Mouse (Mus musculus) heart, embryonic 16.5 days (tissue): ENCODE results near the gene Ppp1r3g. TPM values are rescaled to one million over a fixed set of nuclear protein-coding genes. Genes with fewer than 3 reads are reported as not detected.
"Not testable (repeated sequence)": the region's sequence is repeated elsewhere in the genome, so short reads cannot be mapped to it uniquely, and the experiment has no call there.

ENCODE experiments used
- ATAC-seq: fragments of 200-750 bp; cut with Nextera tagmentation; replicated peaks from 2 replicates; pipeline ENCODE4 v1.8.0; 2017; ENCODE audit warnings: moderate number of reproducible peaks; ENCODE audit not compliant: insufficient read depth, low FRiP score; ENCODE audit errors: extremely low read depth
- H3K27ac ChIP-seq: fragments of 300-500 bp; sonication (generic); 2 replicates; pipeline ENCODE4 v1.5.1; 2014; ENCODE audit warnings: mild to moderate bottlenecking, low read length, control low read depth, moderate library complexity
- H3K27me3 ChIP-seq: fragments of 300-500 bp; sonication (generic); 2 replicates; pipeline ENCODE4 v1.6.1; 2014; ENCODE audit warnings: low read length, mixed read lengths; ENCODE audit not compliant: control insufficient read depth, insufficient read depth
- H3K36me3 ChIP-seq: fragments of 300-500 bp; sonication (generic); 2 replicates; pipeline ENCODE4 v1.6.1; 2014; ENCODE audit not compliant: control insufficient read depth, insufficient read depth
- H3K4me1 ChIP-seq: fragments of 300-500 bp; sonication (generic); 2 replicates; pipeline ENCODE4 v1.6.1; 2014; ENCODE audit warnings: low read length, mixed read lengths; ENCODE audit not compliant: control insufficient read depth, insufficient read depth
- H3K4me2 ChIP-seq: fragments of 300-500 bp; sonication (generic); 2 replicates; pipeline ENCODE4 v1.6.1; 2014; ENCODE audit warnings: low read depth, mild to moderate bottlenecking, control low read depth, low read length
- H3K4me3 ChIP-seq: fragments of 300-500 bp; sonication (generic); 2 replicates; pipeline ENCODE4 v1.5.1; 2014; ENCODE audit warnings: mild to moderate bottlenecking, control low read depth, low read length
- H3K9ac ChIP-seq: fragments of 300-500 bp; sonication (generic); 2 replicates; pipeline ENCODE4 v1.6.1; 2014; ENCODE audit warnings: low read length, control low read depth
- H3K9me3 ChIP-seq: fragments of 300-500 bp; sonication (generic); replicated peaks from 2 replicates; pipeline ENCODE4 v1.6.1; 2016; ENCODE audit warnings: low read length; ENCODE audit not compliant: control insufficient read depth
- WGBS: fragments of 180-500 bp; shearing (Covaris S2); extraction: QIAGEN DNeasy Blood & Tissue Kit; methylation state at CpG from one replicate; pipeline ENCODE4 v1.1.7; 2014; 5-methylcytosine and 5-hydroxymethylcytosine counted together
- polyA plus RNA-seq: library from polyadenylated mRNA; unstranded; fragments of >200 nt; fragmentation: Nextera tagmentation; extraction: Ambion mirVana; gene quantifications from 2 replicates; pipeline ENCODE4 v1.2.1, GENCODE M21; 2015

Gene Ppp1r3g
- polyA plus RNA-seq, 1 experiment from 2014 or later, result 4.6 TPM

- Histone ChIP-seq H3K27ac (no peak overlapping the region), H3K9me3 (no peaks in the 10 kb centered on the region), H3K4me2 (no peak overlapping the region), H3K4me3 (no peak overlapping the region), H3K27me3 (no peaks in the 10 kb centered on the region), H3K4me1 (no peaks in the 10 kb centered on the region), H3K9ac (no peak overlapping the region), H3K36me3 (peaks cover 18% of the 10 kb centered on the region)
- ATAC-seq, result no peak
- 90% methylated on average over 4 of the region's 4 CpGs for WGBS
These were observed 21.8 kb downstream of the Ppp1r3g start for GRCm38 (mm10) chr13:35980471-35980870.

- 59% methylated on average over 6 of the region's 6 CpGs for WGBS
- H3K27ac ChIP-seq, result no peak overlapping the region
- H3K4me3 ChIP-seq, result no peak overlapping the region
- no peaks in the 10 kb centered on the region for H3K27me3 ChIP-seq
- 0 out of 2 replicates have a peak, but pooled peaks have one; percentile 58 for ATAC-seq
- no peak overlapping the region for H3K4me2 ChIP-seq
- H3K9me3 ChIP-seq, result no peaks in the 10 kb centered on the region
- no peaks in the 10 kb centered on the region for H3K4me1 ChIP-seq
- H3K9ac ChIP-seq, result no peak overlapping the region
- H3K36me3 ChIP-seq, result peaks cover 13% of the 10 kb centered on the region
These were observed 24.3 kb downstream of the Ppp1r3g start for GRCm38 (mm10) chr13:35982985-35983384.

- H3K27ac ChIP-seq, result peak overlapping the region; percentile 69
- 35% methylated on average over 3 of the region's 3 CpGs for WGBS
- H3K4me3 ChIP-seq, result no peak overlapping the region
These were observed 30.7 kb downstream of the Ppp1r3g start for GRCm38 (mm10) chr13:35989329-35989728.

GRCm38 (mm10) chr13:35991185-35991584, 32.5 kb downstream of the Ppp1r3g start:
- WGBS, result 93% methylated on average over 16 of the region's 21 CpGs
- H3K4me3 ChIP-seq, ATAC-seq, H3K4me2 ChIP-seq, H3K9ac ChIP-seq, H3K36me3 ChIP-seq, H3K27ac ChIP-seq, H3K27me3 ChIP-seq, H3K9me3 ChIP-seq: not testable (repeated sequence)
- peaks cover 44% of the 10 kb centered on the region for H3K4me1 ChIP-seq

More at GRCm38 (mm10) chr13:35989329-35989728, 30.7 kb downstream of the Ppp1r3g start:
- no peaks in the 10 kb centered on the region for H3K27me3 ChIP-seq
- H3K9ac ChIP-seq, result no peak overlapping the region
- H3K4me2 ChIP-seq, result no peak overlapping the region
- H3K36me3 ChIP-seq, result no peaks in the 10 kb centered on the region
- peak; percentile 71 for ATAC-seq
- no peaks in the 10 kb centered on the region for H3K9me3 ChIP-seq
- H3K4me1 ChIP-seq, result peaks cover 25% of the 10 kb centered on the region

- ATAC-seq, result peak; percentile 77
- WGBS, result 21% methylated on average over 8 of the region's 8 CpGs
- Histone ChIP-seq H3K36me3 (no peaks in the 10 kb centered on the region), H3K4me1 (peaks cover 57% of the 10 kb centered on the region), H3K27ac (peak overlapping the region; percentile 84), H3K4me2 (no peak overlapping the region), H3K27me3 (no peaks in the 10 kb centered on the region), H3K4me3 (no peak overlapping the region), H3K9me3 (no peaks in the 10 kb centered on the region), H3K9ac (no peak overlapping the region)
These were observed 35.4 kb downstream of the Ppp1r3g start for GRCm38 (mm10) chr13:35994067-35994466.

GRCm38 (mm10) chr13:35995231-35995630, 36.6 kb downstream of the Ppp1r3g start:
- Histone ChIP-seq H3K27me3 (no peaks in the 10 kb centered on the region), H3K9me3 (no peaks in the 10 kb centered on the region), H3K4me1 (peaks cover 48% of the 10 kb centered on the region), H3K27ac (peak overlapping the region; percentile 84), H3K4me2 (no peak overlapping the region), H3K9ac (no peak overlapping the region), H3K36me3 (no peaks in the 10 kb centered on the region), H3K4me3 (no peak overlapping the region)
- ATAC-seq, result no peak
- WGBS, result 85% methylated on average over 3 of the region's 3 CpGs

GRCm38 (mm10) chr13:35995696-35996426, 37.2 kb downstream of the Ppp1r3g start:
- Histone ChIP-seq H3K4me1 (peaks cover 48% of the 10 kb centered on the region), H3K36me3 (no peaks in the 10 kb centered on the region), H3K27ac (peak overlapping the region; percentile 84), H3K4me3 (no peak overlapping the region), H3K4me2 (no peak overlapping the region), H3K9me3 (no peaks in the 10 kb centered on the region), H3K27me3 (no peaks in the 10 kb centered on the region), H3K9ac (0 out of 2 replicates have a peak overlapping the region, but pooled peaks have one; percentile 28)
- 0 out of 2 replicates have a peak, but pooled peaks have one; percentile 10 for ATAC-seq
- WGBS, result 36% methylated on average over 2 of the region's 2 CpGs

- no peaks in the 10 kb centered on the region for H3K27me3 ChIP-seq
- no peaks in the 10 kb centered on the region for H3K36me3 ChIP-seq
- H3K4me1 ChIP-seq, result peaks cover 48% of the 10 kb centered on the region
- peak overlapping the region; percentile 38; the same call in 1 of the 2 replicates for H3K9ac ChIP-seq
- peak; percentile 56 for ATAC-seq
- no peaks in the 10 kb centered on the region for H3K9me3 ChIP-seq
- H3K27ac ChIP-seq, result peak overlapping the region; percentile 78
- no peak overlapping the region for H3K4me2 ChIP-seq
- H3K4me3 ChIP-seq, result no peak overlapping the region
- 57% methylated on average over 4 of the region's 4 CpGs for WGBS
These were observed 39.0 kb downstream of the Ppp1r3g start for GRCm38 (mm10) chr13:35997606-35998005.

GRCm38 (mm10) chr13:36000798-36001197, 42.2 kb downstream of the Ppp1r3g start:
- WGBS, result 21% methylated on average over 1 of the region's 1 CpGs
- no peak overlapping the region for H3K4me2 ChIP-seq
- ATAC-seq, result no peak

More at GRCm38 (mm10) chr13:36000798-36001197, 42.2 kb downstream of the Ppp1r3g start:
- H3K9me3 ChIP-seq, result no peaks in the 10 kb centered on the region
- no peak overlapping the region for H3K9ac ChIP-seq
- no peaks in the 10 kb centered on the region for H3K27me3 ChIP-seq
- H3K4me3 ChIP-seq, result no peak overlapping the region
- H3K36me3 ChIP-seq, result no peaks in the 10 kb centered on the region
- peaks cover 27% of the 10 kb centered on the region for H3K4me1 ChIP-seq
- no peak overlapping the region for H3K27ac ChIP-seq
